Mouse (Mus musculus) stomach, embryonic 16.5 days (tissue): ENCODE measurements at regions not wholly inside any gene's neighbourhood (a gene's known extent, or its start where the extent isn't known, plus 50 kb on each side); places are given as distances from the start of the nearest gene placed in this dataset.
A peak's percentile ranks its signal among the peaks of the same experiment; 100 is the strongest.

Experiments used
- ATAC-seq: fragments of 200-750 bp; cut with Nextera tagmentation; 2 replicates; pipeline ENCODE4 v1.8.0; 2017; ENCODE audit warnings: moderate number of reproducible peaks, moderate TSS enrichment; ENCODE audit not compliant: insufficient read depth, low FRiP score
- H3K27ac ChIP-seq: fragments of 300-500 bp; sonication (generic); 2 replicates; pipeline ENCODE4 v1.5.1; 2014; ENCODE audit warnings: low read length
- H3K27me3 ChIP-seq: fragments of 300-500 bp; sonication (generic); 2 replicates; pipeline ENCODE4 v1.6.1; 2014; ENCODE audit warnings: low read length, control low read depth, mixed read lengths; ENCODE audit not compliant: control insufficient read depth, insufficient read depth
- H3K36me3 ChIP-seq: fragments of 300-500 bp; sonication (generic); 2 replicates; pipeline ENCODE4 v1.6.1; 2014; ENCODE audit warnings: low read length; ENCODE audit not compliant: control insufficient read depth, insufficient read depth
- H3K4me1 ChIP-seq: fragments of 300-500 bp; sonication (generic); 2 replicates; pipeline ENCODE4 v1.6.1; 2014; ENCODE audit warnings: low read length, control low read depth, mixed read lengths; ENCODE audit not compliant: control insufficient read depth, insufficient read depth
- H3K4me2 ChIP-seq: fragments of 300-500 bp; sonication (generic); 2 replicates; pipeline ENCODE4 v1.6.1; 2014; ENCODE audit warnings: low read depth, low read length, mixed read lengths
- H3K4me3 ChIP-seq: fragments of 300-500 bp; sonication (generic); replicated peaks from 2 replicates; pipeline ENCODE4 v1.5.1; 2014; ENCODE audit warnings: mild to moderate bottlenecking, low read length
- H3K9ac ChIP-seq: fragments of 300-500 bp; sonication (generic); 2 replicates; pipeline ENCODE4 v1.6.1; 2014; ENCODE audit warnings: low read length
- H3K9me3 ChIP-seq: fragments of 300-500 bp; sonication (generic); replicated peaks from 2 replicates; pipeline ENCODE4 v1.6.1; 2016; ENCODE audit warnings: low read length, control low read depth; ENCODE audit not compliant: control insufficient read depth
- WGBS: fragments of 180-500 bp; shearing (Covaris S2); extraction: QIAGEN DNeasy Blood & Tissue Kit; methylation state at CpG from one replicate; pipeline ENCODE4 v1.1.7; 2014; 5-methylcytosine and 5-hydroxymethylcytosine counted together

GRCm38 (mm10) chr8:103897463-103897862 is 204.0 kb upstream of the Cdh5 start:
- H3K27me3 ChIP-seq: no peaks in the 10 kb centered on the region
- ATAC-seq: no peak
- WGBS: 81% methylated on average over 7 of the region's 7 CpGs
- no peaks in the 10 kb centered on the region for H3K36me3 ChIP-seq
- H3K27ac ChIP-seq: no peak overlapping the region
- H3K9me3 ChIP-seq: no peaks in the 10 kb centered on the region
- no peak overlapping the region for H3K9ac ChIP-seq
- no peak overlapping the region for H3K4me3 ChIP-seq
- H3K4me2 ChIP-seq: no peak overlapping the region
- no peaks in the 10 kb centered on the region for H3K4me1 ChIP-seq

- H3K27me3 ChIP-seq: no peaks in the 10 kb centered on the region
- H3K9ac ChIP-seq: no peak overlapping the region
- no peak overlapping the region for H3K27ac ChIP-seq
- ATAC-seq: no peak
- H3K36me3 ChIP-seq: no peaks in the 10 kb centered on the region
- WGBS: 71% methylated on average over 1 of the region's 1 CpGs
- no peak overlapping the region for H3K4me2 ChIP-seq
- no peaks in the 10 kb centered on the region for H3K9me3 ChIP-seq
- no peaks in the 10 kb centered on the region for H3K4me1 ChIP-seq
- H3K4me3 ChIP-seq: no peak overlapping the region
These were observed 198.9 kb upstream of the Cdh5 start for GRCm38 (mm10) chr8:103902516-103902915.

DNA sequence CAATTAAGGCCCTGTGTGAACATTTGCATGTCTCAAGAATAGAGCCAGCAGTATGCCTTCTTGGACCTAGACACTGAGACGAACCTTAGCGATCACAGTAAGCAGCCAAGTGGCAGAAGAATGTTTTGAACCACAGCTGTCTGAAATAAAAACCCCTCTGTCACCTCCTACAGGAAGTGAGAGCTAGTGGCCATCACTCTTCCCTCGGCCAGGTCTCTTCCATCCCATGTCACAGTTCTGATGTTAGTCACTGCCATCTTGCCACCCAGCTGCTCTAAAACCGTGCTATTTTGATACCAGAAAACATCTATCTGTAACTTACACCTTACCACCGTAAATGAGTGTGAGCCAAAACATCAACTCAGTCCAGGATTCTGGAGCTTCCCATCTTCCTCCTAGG is 197.8 kb upstream of the Cdh5 start:
- no peaks in the 10 kb centered on the region for H3K27me3 ChIP-seq
- no peaks in the 10 kb centered on the region for H3K36me3 ChIP-seq
- no peak overlapping the region for H3K27ac ChIP-seq
- H3K4me2 ChIP-seq: no peak overlapping the region
- no peaks in the 10 kb centered on the region for H3K4me1 ChIP-seq
- H3K9ac ChIP-seq: no peak overlapping the region
- no peak overlapping the region for H3K4me3 ChIP-seq
- H3K9me3 ChIP-seq: no peaks in the 10 kb centered on the region
- 80% methylated on average over 5 of the region's 5 CpGs for WGBS
- no peak for ATAC-seq

GRCm38 (mm10) chr8:103907662-103908061 is 193.8 kb upstream of the Cdh5 start:
- H3K36me3 ChIP-seq: no peaks in the 10 kb centered on the region
- 42% methylated on average over 4 of the region's 4 CpGs for WGBS
- no peak overlapping the region for H3K4me2 ChIP-seq
- ATAC-seq: no peak
- H3K4me3 ChIP-seq: no peak overlapping the region
- no peak overlapping the region for H3K27ac ChIP-seq
- no peaks in the 10 kb centered on the region for H3K27me3 ChIP-seq
- no peaks in the 10 kb centered on the region for H3K9me3 ChIP-seq
- no peaks in the 10 kb centered on the region for H3K4me1 ChIP-seq
- no peak overlapping the region for H3K9ac ChIP-seq

DNA sequence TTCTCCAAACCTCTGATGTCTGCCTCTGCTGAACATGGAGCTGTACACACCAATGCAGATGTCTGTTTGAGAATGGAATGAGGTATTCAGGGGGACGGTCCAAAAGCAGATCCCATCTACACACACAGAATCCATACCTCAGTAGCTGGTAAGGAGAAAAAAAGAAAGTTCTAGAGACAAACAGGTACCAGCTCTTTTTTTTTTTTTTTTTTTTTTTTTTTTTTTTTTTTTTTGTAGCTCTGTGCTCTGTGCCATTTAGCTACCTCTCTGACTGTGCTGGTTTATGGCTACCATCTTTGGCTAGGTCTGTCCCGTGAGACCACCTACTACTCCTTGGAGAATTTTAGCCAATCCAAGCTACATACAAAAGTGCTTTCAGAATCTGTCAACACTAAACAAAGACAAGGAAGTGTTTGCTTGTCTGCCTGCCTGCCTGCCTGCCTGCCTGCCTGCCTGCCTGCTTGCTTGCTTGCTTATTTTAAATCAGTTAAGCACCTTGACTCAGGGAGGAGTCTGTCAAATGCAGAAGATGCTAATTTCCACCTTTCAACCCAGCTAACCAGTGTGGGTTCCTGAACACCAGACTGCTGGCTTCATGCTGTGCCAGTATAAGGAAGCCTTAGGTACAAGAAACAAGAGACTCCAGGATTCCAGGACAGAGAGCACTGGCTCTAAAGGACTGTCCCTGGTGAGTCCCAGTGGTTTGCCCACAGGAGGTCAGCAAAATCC is 190.0 kb upstream of the Cdh5 start:
- 77% methylated on average over 2 of the region's 2 CpGs for WGBS
- no peak for ATAC-seq

DNA sequence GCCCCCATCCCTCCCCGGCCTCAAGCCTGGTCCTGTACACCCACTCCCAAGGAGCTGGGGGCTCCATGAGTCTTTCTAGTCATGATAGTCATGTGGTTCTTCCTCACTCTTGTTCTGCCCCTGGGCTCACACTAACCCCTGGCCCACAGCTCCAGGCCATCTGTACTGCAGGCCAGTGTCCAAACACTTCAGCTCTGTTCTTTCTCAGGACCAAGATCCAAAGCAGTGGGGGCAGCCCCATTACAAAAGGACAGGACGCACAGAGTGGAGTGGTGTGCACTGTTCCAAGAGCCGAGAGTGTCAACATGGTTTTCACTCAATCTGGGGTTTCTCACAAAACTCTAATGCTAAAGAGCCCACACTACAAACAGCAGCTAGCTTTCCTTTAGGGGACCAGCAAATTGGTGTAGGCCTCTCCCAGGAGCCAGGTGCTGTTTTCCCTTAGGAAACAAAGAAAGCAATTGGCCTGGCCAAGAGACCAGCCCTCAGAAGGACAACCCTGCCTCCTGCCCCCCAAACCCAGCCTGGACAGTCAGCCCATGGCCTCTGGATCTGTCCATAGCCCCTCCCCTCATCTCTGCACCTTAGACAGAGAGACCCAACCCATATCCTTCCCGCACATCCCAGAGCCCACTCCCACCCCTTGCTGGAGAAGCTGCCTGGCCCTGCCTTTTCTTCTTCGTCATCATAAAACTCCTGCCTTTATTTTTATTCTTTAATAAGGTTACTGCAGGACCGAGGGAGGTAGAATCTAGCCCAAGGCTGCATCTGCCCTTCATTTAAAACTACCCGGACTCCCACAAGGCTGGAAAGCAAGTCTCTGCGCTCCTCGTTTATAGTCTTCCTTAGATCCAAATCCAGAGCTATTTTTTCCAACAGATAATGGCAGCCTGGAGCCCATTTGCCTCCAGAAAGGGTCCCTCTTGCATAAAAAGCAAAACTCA is 188.2 kb upstream of the Cdh5 start:
- 70% methylated on average over 9 of the region's 9 CpGs for WGBS
- no peaks in the 10 kb centered on the region for H3K27me3 ChIP-seq
- no peaks in the 10 kb centered on the region for H3K36me3 ChIP-seq
- H3K4me1 ChIP-seq: 0 out of 2 replicates have a peak, but pooled peaks cover 9% of the 10 kb centered on the region
- no peaks in the 10 kb centered on the region for H3K9me3 ChIP-seq
- peak; percentile 65 for ATAC-seq
- H3K4me3 ChIP-seq: no peak overlapping the region
- H3K9ac ChIP-seq: 0 out of 2 replicates have a peak overlapping the region, but pooled peaks have one; percentile 13
- no peak overlapping the region for H3K4me2 ChIP-seq
- peak overlapping the region; percentile 74 for H3K27ac ChIP-seq

More for the DNA sequence above, 190.0 kb upstream of the Cdh5 start:
- Histone ChIP-seq H3K27ac (no peak overlapping the region), H3K4me3 (no peak overlapping the region), H3K9me3 (no peaks in the 10 kb centered on the region), H3K9ac (no peak overlapping the region), H3K4me1 (0 out of 2 replicates have a peak, but pooled peaks cover 9% of the 10 kb centered on the region), H3K27me3 (no peaks in the 10 kb centered on the region), H3K4me2 (no peak overlapping the region), H3K36me3 (no peaks in the 10 kb centered on the region)

DNA sequence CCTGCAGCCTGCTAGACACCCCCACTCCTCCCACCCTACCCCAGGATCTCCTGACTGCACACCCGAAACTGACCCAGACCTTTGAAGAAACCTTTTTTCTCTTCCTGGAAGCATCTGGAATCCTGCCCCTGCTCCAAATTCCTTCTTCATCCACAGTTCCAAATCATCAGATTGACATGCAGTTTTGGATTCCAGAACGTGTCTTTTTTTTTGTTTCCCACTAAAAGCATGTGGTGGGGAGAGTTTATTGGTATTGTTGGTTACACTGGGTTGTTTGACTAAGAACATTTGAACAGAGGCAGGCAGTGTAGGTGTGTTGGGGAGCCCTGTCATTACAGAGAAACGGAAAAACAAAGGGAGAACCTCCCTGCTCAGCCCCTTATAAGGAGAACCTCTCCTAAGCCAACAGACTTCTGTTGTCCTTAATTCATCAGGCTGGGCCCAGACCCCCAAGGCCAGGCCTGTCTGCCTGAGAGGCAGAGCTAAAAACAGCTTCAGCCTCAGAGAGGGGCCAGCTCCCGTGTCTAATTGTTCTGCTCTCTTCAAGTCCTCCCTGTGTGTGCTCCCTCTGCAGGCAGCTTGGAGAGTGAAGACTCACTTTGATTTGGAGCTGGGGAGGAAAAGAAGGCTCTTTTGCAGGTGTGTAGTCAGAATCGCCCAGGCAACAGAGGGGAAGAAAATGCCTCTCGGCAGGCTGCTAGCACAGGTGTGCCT is 187.3 kb upstream of the Cdh5 start:
- 30% methylated on average over 6 of the region's 6 CpGs for WGBS
- no peak overlapping the region for H3K4me3 ChIP-seq
- H3K27ac ChIP-seq: peak overlapping the region; percentile 74
- peak; percentile 78; the same call in 1 of the 2 replicates for ATAC-seq
- H3K4me1 ChIP-seq: 0 out of 2 replicates have a peak, but pooled peaks cover 9% of the 10 kb centered on the region
- no peaks in the 10 kb centered on the region for H3K27me3 ChIP-seq
- H3K9me3 ChIP-seq: no peaks in the 10 kb centered on the region
- H3K4me2 ChIP-seq: no peak overlapping the region
- H3K36me3 ChIP-seq: no peaks in the 10 kb centered on the region
- 0 out of 2 replicates have a peak overlapping the region, but pooled peaks have one; percentile 13 for H3K9ac ChIP-seq

DNA sequence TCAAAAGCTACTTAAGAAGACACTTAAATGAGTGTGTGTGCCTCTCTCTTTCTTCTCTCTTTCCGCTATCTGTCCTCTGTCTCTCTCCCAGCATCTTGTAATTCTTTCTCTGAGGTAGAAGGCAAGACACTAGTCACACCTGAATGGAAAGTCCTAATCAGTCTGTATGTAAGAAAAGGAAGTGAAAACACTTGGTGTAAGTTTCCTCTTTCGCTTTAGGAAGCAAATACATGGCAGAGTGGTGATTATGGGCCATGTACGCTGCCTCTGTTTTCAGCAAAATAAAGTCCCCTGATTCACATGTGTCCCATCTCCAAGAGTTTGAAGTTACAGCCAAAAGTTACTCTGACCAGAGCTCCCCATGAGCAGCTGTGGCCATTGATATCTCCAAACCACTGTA is 182.1 kb upstream of the Cdh5 start:
- no peak overlapping the region for H3K4me3 ChIP-seq
- no peaks in the 10 kb centered on the region for H3K9me3 ChIP-seq
- no peaks in the 10 kb centered on the region for H3K36me3 ChIP-seq
- H3K4me2 ChIP-seq: no peak overlapping the region
- 89% methylated on average over 3 of the region's 3 CpGs for WGBS
- ATAC-seq: no peak
- H3K9ac ChIP-seq: no peak overlapping the region
- H3K27me3 ChIP-seq: no peaks in the 10 kb centered on the region
- H3K4me1 ChIP-seq: 0 out of 2 replicates have a peak, but pooled peaks cover under 1% of the 10 kb centered on the region
- no peak overlapping the region for H3K27ac ChIP-seq
